Mouse (Mus musculus): Measurements from ENCODE around the gene Ppm1e.

DNA sequence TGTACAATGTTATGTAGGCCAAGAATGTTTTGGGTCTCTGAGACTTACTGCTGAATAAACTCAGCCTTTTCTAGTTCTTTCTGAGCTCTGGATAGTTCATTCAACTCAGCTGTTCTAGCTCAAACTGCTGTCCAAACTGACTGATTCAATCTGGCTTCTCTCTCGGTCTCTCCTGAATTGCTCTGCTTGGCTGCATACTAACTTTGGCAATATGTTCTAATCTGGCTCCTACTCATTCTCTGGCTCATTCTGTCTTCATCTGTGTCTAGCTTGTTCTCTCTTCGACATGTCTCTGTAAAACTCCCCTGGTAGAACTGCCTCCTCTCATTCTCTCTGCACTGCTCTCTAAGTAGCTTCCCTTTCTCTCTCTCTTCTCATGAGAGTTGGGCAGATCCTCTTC, 72.6 kb downstream of the Ppm1e start:
- TF ChIP-seq CTCF (IDR thresholded peaks at IDR 0.05; ENCODE audit: extremely low read depth, insufficient read length, insufficient replicate concordance, low read depth, low read length), result no peak
- no peak for TF ChIP-seq POLR2A (IDR thresholded peaks at IDR 0.05; ENCODE audit: low read depth, low read length)

Measured in small intestine, adult 2 months (tissue).